Mouse (Mus musculus): ENCODE results near the gene Klhdc10. TPM values are rescaled to one million over a fixed set of nuclear protein-coding genes. Genes with fewer than 3 reads are reported as not detected.
A peak's percentile ranks its signal among the peaks of the same experiment; 100 is the strongest.

Klhdc10 gene
- polyA plus RNA-seq, 1 experiment from 2014 or later: 34.3 TPM

DNA sequence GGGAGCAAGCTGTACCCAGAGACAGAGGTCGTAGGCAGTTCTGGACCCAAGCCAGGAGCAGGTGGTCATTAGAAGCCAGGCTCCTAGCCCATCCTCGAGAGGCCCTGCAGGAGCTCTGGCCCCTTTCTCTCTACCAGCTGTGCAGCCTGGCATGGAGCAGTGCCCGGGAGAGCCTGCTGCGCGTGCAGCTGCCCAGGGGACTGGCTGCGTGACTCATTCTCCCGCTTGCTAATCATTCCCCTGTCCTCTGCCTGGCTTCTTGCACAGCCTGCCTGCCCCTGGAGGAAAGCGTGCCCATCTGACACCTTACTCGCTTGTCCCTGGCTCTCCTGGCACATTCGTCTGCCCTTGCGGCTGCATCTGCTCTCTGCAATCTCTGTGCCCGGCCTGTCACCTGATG is 67.7 kb downstream of the Klhdc10 start:
- H3K27ac ChIP-seq (ENCODE audit: poor library complexity, severe bottlenecking): no peak overlapping the region
- no peak for ATAC-seq (ENCODE audit: insufficient number of reproducible peaks, low FRiP score)

DNA sequence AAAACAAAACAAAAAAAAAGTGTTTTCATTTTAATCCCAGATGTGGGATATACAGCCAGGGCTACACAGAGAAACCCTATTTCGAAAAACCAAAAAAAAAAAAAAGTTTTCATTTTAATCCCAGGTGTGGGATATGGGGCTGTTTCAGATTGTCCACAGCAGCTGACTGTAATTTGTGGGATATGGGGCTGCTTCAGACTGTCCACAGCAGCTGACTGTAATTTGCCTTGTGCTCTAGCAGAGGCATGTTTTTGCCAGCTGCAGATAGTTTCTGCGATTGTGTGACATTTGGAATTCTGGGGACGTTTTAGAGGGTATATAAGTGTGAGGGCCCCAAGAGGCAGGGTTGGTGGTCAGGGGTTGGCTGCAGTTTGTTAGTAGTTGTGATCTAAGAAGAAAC is 70.0 kb downstream of the Klhdc10 start:
- no peak for ATAC-seq (ENCODE audit: insufficient number of reproducible peaks, low FRiP score)
- no peak overlapping the region for H3K27ac ChIP-seq (ENCODE audit: poor library complexity, severe bottlenecking)
- peaks cover 4% of the 10 kb centered on the region for H3K36me3 ChIP-seq
- H3K9me3 ChIP-seq (replicated peaks): 0 out of 2 replicates have a peak, but pooled peaks cover 3% of the 10 kb centered on the region
- peaks cover 12% of the 10 kb centered on the region for H3K4me1 ChIP-seq (replicated peaks)
- no peaks in the 10 kb centered on the region for H3K27me3 ChIP-seq (replicated peaks)
- no peak overlapping the region for H3K4me3 ChIP-seq
- 68% methylated on average over 3 of the region's 3 CpGs for WGBS
- no peak overlapping the region for H3K9ac ChIP-seq
- H3K4me2 ChIP-seq: no peak overlapping the region

More for the DNA sequence above, 67.7 kb downstream of the Klhdc10 start:
- Histone ChIP-seq H3K9ac (peak overlapping the region; percentile 33; the same call in 1 of the 2 replicates), H3K4me1 (replicated peaks) (peaks cover 12% of the 10 kb centered on the region), H3K4me3 (no peak overlapping the region), H3K36me3 (no peaks in the 10 kb centered on the region), H3K4me2 (no peak overlapping the region), H3K27me3 (replicated peaks) (no peaks in the 10 kb centered on the region), H3K9me3 (replicated peaks) (0 out of 2 replicates have a peak, but pooled peaks cover 3% of the 10 kb centered on the region)
- WGBS: 83% methylated on average over 12 of the region's 12 CpGs

GRCm38 (mm10) chr6:30476025-30476765 is 74.5 kb downstream of the Klhdc10 start:
- peak overlapping the region; percentile 18; the same call in 1 of the 2 replicates for H3K27ac ChIP-seq (ENCODE audit: poor library complexity, severe bottlenecking)
- H3K4me2 ChIP-seq: no peak overlapping the region
- no peak overlapping the region for H3K4me3 ChIP-seq
- no peak for ATAC-seq (ENCODE audit: insufficient number of reproducible peaks, low FRiP score)
- WGBS: 65% methylated on average over 10 of the region's 10 CpGs
- no peak overlapping the region for H3K9ac ChIP-seq
- no peaks in the 10 kb centered on the region for H3K27me3 ChIP-seq (replicated peaks)
- H3K4me1 ChIP-seq (replicated peaks): no peaks in the 10 kb centered on the region; the same call in 1 of the 2 replicates
- peaks cover 41% of the 10 kb centered on the region for H3K36me3 ChIP-seq
- no peaks in the 10 kb centered on the region for H3K9me3 ChIP-seq (replicated peaks)

- Histone ChIP-seq H3K27me3 (replicated peaks) (no peaks in the 10 kb centered on the region), H3K36me3 (peaks cover 48% of the 10 kb centered on the region), H3K9ac (no peak overlapping the region), H3K4me1 (replicated peaks) (no peaks in the 10 kb centered on the region; the same call in 1 of the 2 replicates), H3K4me3 (no peak overlapping the region), H3K4me2 (no peak overlapping the region), H3K9me3 (replicated peaks) (no peaks in the 10 kb centered on the region), H3K27ac (ENCODE audit: poor library complexity, severe bottlenecking) (no peak overlapping the region)
- WGBS: 84% methylated on average over 8 of the region's 8 CpGs
- ATAC-seq (ENCODE audit: insufficient number of reproducible peaks, low FRiP score): no peak
These were observed 75.6 kb downstream of the Klhdc10 start for GRCm38 (mm10) chr6:30477210-30477714.

- H3K36me3 ChIP-seq: peaks cover 53% of the 10 kb centered on the region
- WGBS: 86% methylated on average over 6 of the region's 6 CpGs
- no peak for ATAC-seq (ENCODE audit: insufficient number of reproducible peaks, low FRiP score)
These were observed 76.1 kb downstream of the Klhdc10 start for GRCm38 (mm10) chr6:30477784-30478183.

GRCm38 (mm10) chr6:30479418-30479817 is 77.8 kb downstream of the Klhdc10 start:
- no peak overlapping the region for H3K4me2 ChIP-seq
- peaks cover 65% of the 10 kb centered on the region for H3K36me3 ChIP-seq
- peak overlapping the region; percentile 19; the same call in 1 of the 2 replicates for H3K27ac ChIP-seq (ENCODE audit: poor library complexity, severe bottlenecking)
- no peaks in the 10 kb centered on the region for H3K27me3 ChIP-seq (replicated peaks)
- WGBS: 78% methylated on average over 3 of the region's 3 CpGs
- no peak overlapping the region for H3K4me3 ChIP-seq
- no peak for ATAC-seq (ENCODE audit: insufficient number of reproducible peaks, low FRiP score)
- H3K9ac ChIP-seq: no peak overlapping the region
- H3K4me1 ChIP-seq (replicated peaks): no peaks in the 10 kb centered on the region; the same call in 1 of the 2 replicates
- H3K9me3 ChIP-seq (replicated peaks): no peaks in the 10 kb centered on the region

More at GRCm38 (mm10) chr6:30477784-30478183, 76.1 kb downstream of the Klhdc10 start:
- no peaks in the 10 kb centered on the region for H3K27me3 ChIP-seq (replicated peaks)
- no peak overlapping the region for H3K4me3 ChIP-seq
- H3K27ac ChIP-seq (ENCODE audit: poor library complexity, severe bottlenecking): no peak overlapping the region
- H3K9ac ChIP-seq: no peak overlapping the region
- no peak overlapping the region for H3K4me2 ChIP-seq
- H3K4me1 ChIP-seq (replicated peaks): no peaks in the 10 kb centered on the region; the same call in 1 of the 2 replicates
- no peaks in the 10 kb centered on the region for H3K9me3 ChIP-seq (replicated peaks)

DNA sequence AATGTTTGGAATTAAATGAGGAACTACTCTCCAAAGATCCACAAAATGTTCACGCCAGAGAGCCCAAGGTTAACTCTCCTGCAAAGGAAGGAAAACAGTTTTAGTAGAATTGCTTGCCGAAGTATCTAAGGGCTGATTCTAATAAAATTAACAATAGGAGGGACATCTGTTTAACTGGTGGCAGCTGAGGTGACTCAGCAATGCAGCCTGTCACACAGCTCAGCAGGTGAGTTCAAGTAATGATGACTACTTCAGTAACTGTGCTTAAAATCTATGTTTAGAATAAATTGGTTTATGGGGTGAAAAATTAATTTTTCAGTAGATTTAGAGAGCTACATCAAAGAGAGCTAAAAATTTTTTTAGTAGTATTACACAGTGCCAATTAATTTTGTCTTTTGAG is 81.2 kb downstream of the Klhdc10 start:
- peaks cover 86% of the 10 kb centered on the region for H3K36me3 ChIP-seq
- H3K27me3 ChIP-seq (replicated peaks): no peaks in the 10 kb centered on the region
- no peak overlapping the region for H3K9ac ChIP-seq
- no peak for ATAC-seq (ENCODE audit: insufficient number of reproducible peaks, low FRiP score)
- H3K4me2 ChIP-seq: no peak overlapping the region
- H3K27ac ChIP-seq (ENCODE audit: poor library complexity, severe bottlenecking): no peak overlapping the region
- 0 out of 2 replicates have a peak, but pooled peaks cover 3% of the 10 kb centered on the region for H3K9me3 ChIP-seq (replicated peaks)
- WGBS: 85% methylated on average over 2 of the region's 2 CpGs
- H3K4me3 ChIP-seq: no peak overlapping the region
- H3K4me1 ChIP-seq (replicated peaks): no peaks in the 10 kb centered on the region

GRCm38 (mm10) chr6:30486504-30486903 is 84.8 kb downstream of the Klhdc10 start:
- no peak overlapping the region for H3K27ac ChIP-seq (ENCODE audit: poor library complexity, severe bottlenecking)
- H3K27me3 ChIP-seq (replicated peaks): no peaks in the 10 kb centered on the region
- no peak overlapping the region for H3K4me3 ChIP-seq
- no peak for ATAC-seq (ENCODE audit: insufficient number of reproducible peaks, low FRiP score)
- WGBS: 85% methylated on average over 6 of the region's 6 CpGs
- no peaks in the 10 kb centered on the region for H3K4me1 ChIP-seq (replicated peaks)
- peaks cover 76% of the 10 kb centered on the region for H3K36me3 ChIP-seq
- H3K4me2 ChIP-seq: no peak overlapping the region
- 0 out of 2 replicates have a peak, but pooled peaks cover 3% of the 10 kb centered on the region for H3K9me3 ChIP-seq (replicated peaks)
- no peak overlapping the region for H3K9ac ChIP-seq

DNA sequence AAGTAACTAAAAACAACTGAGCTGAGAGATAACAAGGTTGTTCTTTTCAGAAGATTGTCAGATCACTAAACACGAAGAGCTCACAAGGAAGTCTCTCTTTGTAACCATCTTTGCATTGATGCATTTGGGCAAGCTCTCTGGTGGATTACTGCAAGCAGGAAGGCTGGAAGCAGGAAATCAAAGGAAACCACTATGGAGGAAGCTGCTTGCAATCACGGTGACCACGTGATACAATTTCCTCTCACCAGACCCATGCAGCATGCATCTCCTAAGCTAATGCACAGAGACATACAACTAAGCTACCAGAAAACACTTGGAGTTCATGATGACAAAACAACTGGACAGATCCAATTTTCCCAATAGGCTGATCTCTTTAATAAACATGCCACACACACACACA is 97.4 kb downstream of the Klhdc10 start:
- H3K27me3 ChIP-seq (replicated peaks): no peaks in the 10 kb centered on the region
- H3K9me3 ChIP-seq (replicated peaks): no peaks in the 10 kb centered on the region
- 63% methylated on average over 3 of the region's 3 CpGs for WGBS
- H3K4me1 ChIP-seq (replicated peaks): peaks cover 7% of the 10 kb centered on the region; the same call in 1 of the 2 replicates
- no peak overlapping the region for H3K27ac ChIP-seq (ENCODE audit: poor library complexity, severe bottlenecking)
- H3K4me3 ChIP-seq: no peak overlapping the region
- no peak overlapping the region for H3K9ac ChIP-seq
- H3K36me3 ChIP-seq: peaks cover 64% of the 10 kb centered on the region
- ATAC-seq (ENCODE audit: insufficient number of reproducible peaks, low FRiP score): no peak
- H3K4me2 ChIP-seq: no peak overlapping the region
